Mouse (Mus musculus) left cerebral cortex, adult 9 months (tissue): Measurements from ENCODE around the gene Llph.
A peak's percentile ranks its signal among the peaks of the same experiment; 100 is the strongest.
"Not testable (repeated sequence)": the region's sequence is repeated elsewhere in the genome, so short reads cannot be mapped to it uniquely, and the experiment has no call there.

Source experiments
- DNase-seq, 2 experiments: peaks; one replicate each; pipeline ENCODE4 v3.0.0; 2022; ENCODE audit warnings: low spot score in 2 of 2

Llph gene

GRCm38 (mm10) chr10:120226871-120227661 lies at the start of gene Llph:
Llph (plus strand) TSS chr10:120227070.
- peak; percentile 44 to 77 for DNase-seq

DNA sequence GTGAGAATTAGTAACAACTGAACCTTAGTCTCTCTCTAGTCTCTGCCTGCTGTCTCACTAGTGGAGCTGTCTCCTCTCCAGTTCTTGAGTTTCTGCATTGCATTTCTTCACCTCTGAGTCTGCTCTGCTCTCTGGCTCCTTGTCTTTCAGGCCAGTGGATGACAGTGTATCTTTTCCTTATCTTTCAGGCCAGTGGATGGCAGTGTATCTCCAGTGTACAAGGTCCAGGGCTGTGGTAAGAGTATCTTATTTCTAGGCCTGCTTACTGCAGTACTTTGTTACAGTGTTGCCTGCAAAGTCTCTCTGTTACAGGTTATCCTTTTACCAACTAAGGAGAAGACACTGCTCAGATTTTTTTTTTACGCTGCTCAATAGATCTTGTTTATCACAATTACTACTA lies 44.0 kb upstream of the Llph start:
- no peak for DNase-seq

DNA sequence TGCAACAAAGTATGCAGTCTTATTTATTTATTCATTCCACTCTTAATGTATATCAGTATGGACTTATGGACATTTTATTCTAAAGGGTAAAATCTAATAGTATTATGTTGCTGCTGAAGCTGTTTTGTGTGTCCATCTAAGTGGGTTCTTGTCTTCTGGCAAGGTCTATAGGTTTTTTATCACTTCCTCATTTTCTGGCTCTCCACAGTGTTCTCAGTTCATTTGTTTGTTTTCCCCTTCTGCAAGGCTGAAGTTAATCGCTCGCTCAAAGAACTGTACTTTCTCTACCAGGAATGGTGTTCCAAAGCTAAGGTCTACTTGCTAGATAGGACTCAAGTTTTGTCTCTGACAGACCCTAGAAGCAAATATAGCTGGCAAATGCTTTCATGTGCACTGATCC lies 43.5 kb upstream of the Llph start:
- DNase-seq: no peak

DNA sequence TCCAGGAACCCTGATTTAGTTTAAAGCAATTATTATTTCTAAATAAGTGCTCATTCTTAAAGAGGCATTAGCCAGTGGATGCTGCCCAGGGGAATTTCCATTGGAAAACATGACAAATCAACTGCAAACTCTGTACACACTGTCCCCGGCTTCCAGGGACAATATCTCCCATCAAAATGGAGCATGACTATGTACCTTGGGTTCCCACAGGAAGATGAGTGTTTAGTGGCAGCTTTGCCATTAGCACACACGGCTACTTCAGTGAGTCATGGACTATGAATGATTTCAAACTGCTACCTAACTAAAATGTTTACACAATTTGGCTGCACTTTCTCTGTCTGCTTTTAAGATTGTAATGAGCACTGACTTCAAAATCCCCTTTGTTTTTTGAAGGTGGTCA lies 38.4 kb upstream of the Llph start:
- DNase-seq: no peak

GRCm38 (mm10) chr10:120189276-120189675 lies 37.6 kb upstream of the Llph start:
- DNase-seq: no peak

DNA sequence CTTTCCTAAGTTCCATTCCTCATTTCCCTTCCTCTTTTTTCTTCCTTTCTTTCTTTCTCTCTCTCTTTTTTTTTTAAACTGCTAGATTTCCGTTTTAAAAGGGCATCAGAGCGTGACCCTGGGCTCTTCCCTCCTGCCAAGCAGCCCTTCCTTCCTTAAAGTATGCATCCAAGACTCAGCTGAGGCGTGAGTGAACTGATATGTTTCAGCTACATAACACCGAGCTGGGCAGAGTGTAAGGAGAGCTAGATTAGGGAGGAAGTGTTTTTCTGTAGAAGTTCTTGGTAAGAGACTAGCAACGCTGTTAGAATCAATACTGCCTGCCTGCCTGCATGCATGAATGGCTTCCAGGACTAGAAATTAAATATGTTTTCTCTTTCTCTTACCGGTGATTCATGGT lies 37.1 kb upstream of the Llph start:
- no peak for DNase-seq

DNA sequence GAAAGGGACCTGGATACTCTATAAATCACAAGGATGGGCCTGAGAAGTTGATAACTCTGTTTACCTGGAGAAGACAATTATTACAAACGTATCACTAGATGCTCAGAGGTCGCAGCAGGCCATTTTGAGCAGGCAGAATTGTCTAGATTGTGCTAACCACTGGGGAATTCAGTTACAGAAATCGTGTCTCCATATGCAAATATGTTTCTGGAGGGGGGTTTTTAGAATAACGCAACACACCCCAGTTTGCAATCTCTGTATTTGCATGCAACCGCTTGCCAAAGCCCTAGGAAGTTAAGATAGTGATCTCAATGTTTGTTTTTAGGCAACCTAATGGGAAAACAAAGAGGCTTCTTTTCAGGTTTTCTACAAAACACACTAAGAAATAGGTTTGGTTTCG lies 35.7 kb upstream of the Llph start:
- no peak for DNase-seq

DNA sequence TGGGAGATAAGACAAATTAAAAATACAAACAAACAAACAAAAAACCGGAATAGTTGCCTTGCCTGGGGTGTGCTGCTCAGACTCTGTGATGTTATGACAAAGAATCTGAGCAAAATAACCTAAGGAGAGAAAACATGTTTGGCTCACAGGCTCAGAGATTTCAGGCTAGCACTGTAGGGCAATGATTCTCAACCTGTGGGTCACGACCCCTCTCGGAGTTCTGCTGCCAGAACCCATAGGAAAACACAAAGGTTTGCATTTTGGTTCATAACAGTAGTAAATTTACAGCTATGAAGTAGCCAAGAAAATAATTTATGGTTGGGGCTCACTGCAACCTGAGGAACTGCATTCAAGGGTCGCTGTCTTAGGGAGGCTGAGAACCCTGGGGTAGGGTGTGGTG lies 34.6 kb upstream of the Llph start:
- no peak for DNase-seq

- DNase-seq: no peak
Measured at GRCm38 (mm10) chr10:120193255-120193654, 33.6 kb upstream of the Llph start.

DNA sequence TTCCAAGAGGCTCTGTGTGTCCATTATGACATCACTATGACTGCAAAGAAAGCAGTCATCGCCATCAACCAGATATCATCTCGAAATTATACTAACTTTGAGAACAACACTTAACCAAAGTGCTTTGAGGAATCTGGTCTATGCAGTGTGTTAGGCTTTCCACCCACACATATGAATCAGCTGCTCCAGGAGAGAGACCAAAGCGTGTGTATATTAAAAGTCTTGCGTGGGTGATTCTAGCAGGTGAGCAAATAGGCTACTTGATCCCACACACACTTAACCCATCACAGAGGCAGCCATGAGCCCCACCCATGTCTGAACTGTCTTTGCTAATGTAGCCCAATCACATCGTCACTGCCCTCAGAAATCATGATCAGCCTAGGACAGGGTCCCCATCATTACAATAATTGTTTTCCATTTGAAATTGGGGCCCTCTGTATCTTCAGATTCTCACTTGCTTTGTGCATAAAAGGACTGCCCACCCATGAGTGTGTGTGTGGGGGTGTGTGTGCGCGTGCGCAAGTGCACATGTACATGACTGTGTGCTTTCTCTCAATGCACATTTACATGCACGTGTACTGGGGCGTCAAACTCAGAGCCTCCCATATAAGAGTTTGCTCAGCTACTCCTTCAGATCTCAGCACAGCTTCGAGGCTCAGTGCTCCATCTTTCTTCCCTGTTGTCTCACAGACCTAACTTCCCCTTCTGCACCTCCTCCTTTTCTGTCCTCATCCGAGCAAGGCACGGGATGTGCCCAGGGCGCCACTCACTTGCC lies 29.6 kb upstream of the Llph start:
- peak; percentile 14 to 38 for DNase-seq

GRCm38 (mm10) chr10:120201131-120201921 lies 25.5 kb upstream of the Llph start, which contains the start of gene Tmbim4:
Tmbim4 (plus strand) TSS chr10:120201590.
- DNase-seq: peak in 1 of 2 experiments; percentile 13

GRCm38 (mm10) chr10:120201961-120202402 lies 24.9 kb upstream of the Llph start, which contains the start of gene Irak3:
Irak3 (minus strand) TSS chr10:120202130.
- DNase-seq: peak in 1 of 2 experiments; percentile 72

DNA sequence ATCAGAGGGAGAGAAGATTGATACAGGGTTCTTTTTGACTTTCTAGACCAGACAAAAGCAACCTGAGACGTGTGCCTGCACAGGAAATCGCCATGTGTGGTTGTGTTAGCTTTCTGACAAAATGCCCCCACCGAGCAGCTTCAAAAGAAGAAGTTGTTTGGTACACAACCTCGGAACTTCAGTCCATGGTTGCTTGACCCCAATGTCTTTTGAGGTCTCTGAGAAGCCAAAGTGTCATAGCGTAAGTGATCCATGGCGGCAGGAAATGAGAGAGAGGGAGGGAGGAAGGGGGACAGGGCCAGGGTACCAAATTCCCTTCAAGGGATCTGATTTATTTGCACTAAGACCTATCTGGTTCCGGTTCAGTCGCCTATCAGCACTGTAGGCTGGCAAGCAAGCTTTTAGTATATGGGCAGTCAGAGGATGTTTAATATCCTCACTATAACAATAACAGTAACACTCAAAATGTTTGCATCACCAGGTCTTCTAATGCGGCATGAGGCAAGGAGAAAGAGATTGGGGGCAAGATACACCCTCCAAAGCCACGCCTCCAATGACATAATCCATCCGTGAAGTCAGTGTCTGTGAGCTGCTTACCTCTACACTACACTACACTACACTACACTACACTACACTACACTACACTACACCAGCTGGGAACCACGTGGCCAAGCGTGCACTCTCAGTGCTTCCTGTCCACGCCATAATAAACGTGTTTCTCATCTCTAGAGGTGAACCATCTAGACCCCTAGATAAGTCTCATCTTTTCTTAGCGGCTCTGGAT lies 24.2 kb upstream of the Llph start:
- DNase-seq: no peak

DNA sequence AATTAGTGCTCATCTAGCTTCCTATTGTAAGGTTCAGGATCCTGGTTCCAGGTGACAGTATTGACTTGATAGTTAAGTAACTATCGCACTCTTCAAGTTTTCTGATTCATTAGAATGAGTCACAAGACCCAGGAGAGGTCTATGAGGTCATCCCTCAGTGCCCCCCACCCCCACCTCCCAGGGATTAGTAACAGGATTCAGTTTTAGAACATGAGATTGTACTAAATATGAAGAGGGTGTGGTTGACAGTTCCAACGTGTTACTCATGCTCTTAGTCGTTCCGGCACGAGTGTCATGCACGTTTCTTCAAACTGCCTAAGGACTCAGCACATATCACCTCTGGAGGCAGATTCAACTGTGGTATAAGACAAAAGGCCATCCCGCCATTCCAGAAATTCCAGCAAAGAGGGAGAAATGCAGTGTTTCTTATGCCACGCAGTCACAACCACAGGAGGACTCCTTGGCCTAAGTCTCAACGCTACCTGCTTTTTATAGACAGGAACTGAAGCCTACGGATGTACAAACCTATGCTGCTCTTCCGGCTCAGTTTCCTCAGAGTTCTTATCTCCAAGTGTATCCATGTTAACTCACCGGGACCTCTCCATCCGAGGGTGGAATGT lies 22.2 kb upstream of the Llph start:
- DNase-seq: no peak

- DNase-seq: no peak
Measured at GRCm38 (mm10) chr10:120208015-120208414, 18.9 kb upstream of the Llph start.

GRCm38 (mm10) chr10:120208575-120209538 lies 18.0 kb upstream of the Llph start:
- peak; percentile 59 to 92 for DNase-seq

DNA sequence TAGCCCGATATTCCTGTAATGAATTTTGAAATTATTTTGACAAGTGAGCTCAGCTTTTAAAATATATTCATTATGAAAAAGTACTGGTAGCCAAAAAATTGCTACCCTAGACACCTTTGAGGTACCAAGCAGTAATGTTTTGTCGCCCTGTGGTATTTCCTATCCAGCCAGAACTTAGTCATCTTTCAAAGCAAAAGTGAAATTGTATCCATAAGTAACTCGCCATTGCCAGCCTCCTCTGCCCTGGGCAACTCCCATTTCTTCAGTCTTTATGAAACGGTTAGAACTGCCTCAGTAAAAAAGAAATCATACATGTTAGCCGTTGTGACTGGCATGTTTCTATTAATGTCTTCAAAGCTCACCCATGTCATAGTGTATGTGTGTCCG lies 17.3 kb upstream of the Llph start:
- DNase-seq: no peak

GRCm38 (mm10) chr10:120210096-120210495 lies 16.8 kb upstream of the Llph start:
- no peak for DNase-seq

DNA sequence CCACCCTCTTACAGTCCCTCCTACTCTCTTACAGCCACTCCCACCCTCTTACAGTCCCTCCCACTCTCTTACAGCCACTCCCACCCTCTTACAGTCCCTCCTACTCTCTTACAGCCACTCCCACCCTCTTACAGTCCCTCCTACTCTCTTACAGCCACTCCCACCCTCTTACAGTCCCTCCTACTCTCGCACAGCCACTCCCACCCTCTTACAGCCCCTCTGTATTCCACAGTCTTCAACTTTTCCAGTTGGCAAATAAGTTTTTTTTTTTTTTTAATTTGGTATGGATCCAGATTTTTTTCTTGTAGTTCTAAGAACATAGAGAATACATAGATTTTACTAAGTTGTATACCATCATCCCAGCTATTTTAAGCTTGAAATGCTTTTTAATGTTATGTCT lies 9.8 kb upstream of the Llph start:
- DNase-seq: not testable (repeated sequence)

- DNase-seq: no peak
Measured at GRCm38 (mm10) chr10:120218996-120219395, 7.9 kb upstream of the Llph start.
